Mouse (Mus musculus) spleen, postnatal 36 days (tissue): ENCODE measurements around the gene Stk39.
A peak's percentile ranks its signal among the peaks of the same experiment; 100 is the strongest.

Experiments used
- DNase-seq, 2 experiments: peaks; one replicate each; pipeline ENCODE4 v3.0.0; 2022; ENCODE audit warnings: low spot score in 2 of 2, mixed read lengths in 1 of 2

Gene Stk39

GRCm38 (mm10) chr2:68458115-68458514, 14.0 kb downstream of the Stk39 start:
- DNase-seq: no peak

GRCm38 (mm10) chr2:68457455-68458032, 14.5 kb downstream of the Stk39 start:
- DNase-seq: no peak

GRCm38 (mm10) chr2:68456899-68457298, 15.2 kb downstream of the Stk39 start:
- no peak for DNase-seq

GRCm38 (mm10) chr2:68452379-68452778, 19.7 kb downstream of the Stk39 start:
- no peak for DNase-seq

- no peak for DNase-seq
These were observed 24.0 kb downstream of the Stk39 start for GRCm38 (mm10) chr2:68448035-68448434.

GRCm38 (mm10) chr2:68443141-68443540, 28.9 kb downstream of the Stk39 start:
- no peak for DNase-seq

GRCm38 (mm10) chr2:68442113-68442717, 29.9 kb downstream of the Stk39 start:
- DNase-seq: no peak

- DNase-seq: no peak
These were observed 32.5 kb downstream of the Stk39 start for GRCm38 (mm10) chr2:68439614-68440013.

GRCm38 (mm10) chr2:68437920-68438319, 34.1 kb downstream of the Stk39 start:
- DNase-seq: no peak

GRCm38 (mm10) chr2:68437216-68437615, 34.9 kb downstream of the Stk39 start:
- DNase-seq: no peak

- DNase-seq: no peak
These were observed 35.8 kb downstream of the Stk39 start for GRCm38 (mm10) chr2:68436305-68436704.

- DNase-seq: peak in 1 of 2 experiments; percentile 10
These were observed 36.4 kb downstream of the Stk39 start for GRCm38 (mm10) chr2:68435494-68436255.

GRCm38 (mm10) chr2:68434997-68435396, 37.1 kb downstream of the Stk39 start:
- no peak for DNase-seq

GRCm38 (mm10) chr2:68434576-68434975, 37.5 kb downstream of the Stk39 start:
- DNase-seq: peak; percentile 31 to 40

- DNase-seq: no peak
These were observed 38.2 kb downstream of the Stk39 start for GRCm38 (mm10) chr2:68433736-68434312.

GRCm38 (mm10) chr2:68432834-68433233, 39.2 kb downstream of the Stk39 start:
- no peak for DNase-seq

- DNase-seq: no peak
These were observed 40.8 kb downstream of the Stk39 start for GRCm38 (mm10) chr2:68431024-68431962.

GRCm38 (mm10) chr2:68430493-68430892, 41.6 kb downstream of the Stk39 start:
- peak; percentile 32 to 42 for DNase-seq

- DNase-seq: no peak
These were observed 42.6 kb downstream of the Stk39 start for GRCm38 (mm10) chr2:68429436-68429835.

GRCm38 (mm10) chr2:68426977-68427577, 45.0 kb downstream of the Stk39 start:
- no peak for DNase-seq

- DNase-seq: no peak
These were observed 46.0 kb downstream of the Stk39 start for GRCm38 (mm10) chr2:68426074-68426473.
